Mouse (Mus musculus) stomach, postnatal 0 days (tissue): ENCODE results near the gene Mad1l1. TPM values are rescaled to one million over a fixed set of nuclear protein-coding genes. Genes with fewer than 3 reads are reported as not detected.

Experiments used
- ATAC-seq: fragments of 200-750 bp; cut with Nextera tagmentation; 2 replicates; pipeline ENCODE4 v1.8.0; 2017; ENCODE audit not compliant: low FRiP score, low TSS enrichment
- DNase-seq: peaks from one replicate; pipeline ENCODE4 v3.0.0-alpha.2; 2016; ENCODE audit warnings: low spot score
- H3K27ac ChIP-seq: fragments of 300-500 bp; sonication (generic); replicated peaks from 2 replicates; pipeline ENCODE4 v1.5.1; 2014; ENCODE audit warnings: mild to moderate bottlenecking, control low read depth
- H3K27me3 ChIP-seq: fragments of 300-500 bp; sonication (generic); 2 replicates; pipeline ENCODE4 v1.6.1; 2014; ENCODE audit warnings: low read length; ENCODE audit not compliant: control insufficient read depth, insufficient read depth
- H3K36me3 ChIP-seq: fragments of 300-500 bp; sonication (generic); 2 replicates; pipeline ENCODE4 v1.6.1; 2014; ENCODE audit warnings: low read length, mixed read lengths; ENCODE audit not compliant: control insufficient read depth, insufficient read depth
- H3K4me1 ChIP-seq: fragments of 300-500 bp; sonication (generic); replicated peaks from 2 replicates; pipeline ENCODE4 v1.6.1; 2014; ENCODE audit warnings: antibody characterized with exemption; ENCODE audit not compliant: control insufficient read depth, insufficient read depth
- H3K4me2 ChIP-seq: fragments of 300-500 bp; sonication (generic); replicated peaks from 2 replicates; pipeline ENCODE4 v1.6.1; 2014; ENCODE audit warnings: low read depth, mild to moderate bottlenecking, control low read depth, moderate library complexity
- H3K4me3 ChIP-seq: fragments of 300-500 bp; sonication (generic); 2 replicates; pipeline ENCODE4 v1.5.1; 2014; ENCODE audit warnings: low read depth, low read length, control low read depth
- H3K9ac ChIP-seq: fragments of 300-500 bp; sonication (generic); 2 replicates; pipeline ENCODE4 v1.6.1; 2014; ENCODE audit warnings: mild to moderate bottlenecking, low read length, control low read depth, mixed read lengths
- H3K9me3 ChIP-seq: fragments of 300-500 bp; sonication (generic); 2 replicates; pipeline ENCODE4 v1.6.1; 2016; ENCODE audit warnings: low read length; ENCODE audit not compliant: control insufficient read depth
- CTCF ChIP-seq: IDR thresholded peaks from 2 replicates; pipeline ENCODE4 v1.5.1; 2016; ENCODE audit warnings: antibody characterized with exemption, low read depth, mild to moderate bottlenecking, moderate library complexity
- EP300 ChIP-seq: optimal IDR thresholded peaks from 2 replicates; pipeline ENCODE3; 2016; ENCODE audit warnings: antibody characterized with exemption
- WGBS: fragments of 180-500 bp; shearing (Covaris S2); extraction: QIAGEN DNeasy Blood & Tissue Kit; methylation state at CpG from one replicate; pipeline ENCODE4 v1.1.7; 2014; 5-methylcytosine and 5-hydroxymethylcytosine counted together
- polyA plus RNA-seq: library from polyadenylated mRNA; unstranded; fragments of >200 nt; fragmentation: Nextera tagmentation; extraction: Ambion mirVana; gene quantifications from 2 replicates; pipeline ENCODE4 v1.2.1, GENCODE M21; 2015

Mad1l1 gene
- polyA plus RNA-seq, 1 experiment from 2014 or later = 14.2 TPM

DNA sequence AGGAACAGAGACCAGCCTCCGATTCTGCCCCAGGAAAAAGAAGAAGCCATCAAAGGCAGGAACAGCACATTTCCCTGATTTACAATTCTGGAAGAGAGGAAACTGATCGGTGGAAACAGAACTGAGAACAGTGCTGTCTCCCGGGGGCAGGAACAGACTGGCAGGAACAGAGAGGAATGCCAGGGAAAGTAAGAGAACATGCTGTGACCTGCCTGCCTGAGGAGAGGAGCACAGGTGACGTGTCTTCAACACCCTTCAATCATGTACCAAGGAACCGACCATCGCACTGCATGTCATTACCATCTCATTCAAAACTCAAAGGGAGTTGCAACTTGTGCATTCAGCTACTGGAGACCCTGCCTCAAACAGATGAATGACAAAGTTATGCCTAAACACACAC is 44.6 kb downstream of the Mad1l1 start:
- Histone ChIP-seq H3K9me3 (no peaks in the 10 kb centered on the region), H3K4me3 (no peak overlapping the region), H3K36me3 (no peaks in the 10 kb centered on the region; the same call in 1 of the 2 replicates), H3K4me1 (no peaks in the 10 kb centered on the region), H3K9ac (no peak overlapping the region), H3K27me3 (no peaks in the 10 kb centered on the region), H3K4me2 (no peak overlapping the region), H3K27ac (no peak overlapping the region)
- 84% methylated on average over 6 of the region's 6 CpGs for WGBS
- ATAC-seq (no peak), DNase-seq (no peak)
- TF ChIP-seq CTCF (no peak), EP300 (no peak)

DNA sequence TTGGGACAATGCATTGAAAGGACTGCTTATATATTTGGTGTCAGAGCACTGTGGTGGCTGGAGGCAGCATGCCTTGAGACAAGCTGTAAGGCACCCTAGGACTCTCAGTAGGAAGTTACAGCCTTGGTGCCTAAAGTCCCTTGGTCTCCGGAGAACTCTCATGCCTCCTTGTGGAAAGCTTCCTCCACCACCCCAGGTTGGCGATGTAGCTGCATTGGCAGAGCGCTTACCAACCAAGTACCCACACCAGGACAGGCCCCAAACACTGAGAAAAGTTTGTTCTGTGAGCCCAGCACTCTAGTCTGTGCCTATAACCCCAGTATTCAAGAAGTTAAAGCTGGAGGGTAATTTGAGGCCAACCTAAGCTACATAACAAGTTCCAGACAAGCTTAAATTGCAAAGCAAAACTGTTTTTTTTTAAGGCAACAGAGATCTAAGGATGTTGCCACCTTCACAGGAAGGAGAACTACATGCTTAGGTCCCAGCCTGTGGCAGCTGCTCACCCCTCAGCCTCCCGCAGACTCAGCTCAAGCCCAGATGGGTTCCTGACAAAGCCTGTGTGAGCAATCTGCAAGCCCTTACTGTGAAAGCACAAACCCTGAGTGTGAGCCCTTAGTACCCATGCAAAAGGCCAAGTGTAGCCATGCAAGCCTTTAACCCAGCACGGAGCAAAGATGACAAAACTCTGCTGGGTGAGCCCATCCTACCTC is 50.2 kb downstream of the Mad1l1 start:
- Histone ChIP-seq H3K36me3 (no peaks in the 10 kb centered on the region), H3K4me3 (no peak overlapping the region), H3K27ac (no peak overlapping the region), H3K27me3 (no peaks in the 10 kb centered on the region), H3K9ac (no peak overlapping the region), H3K4me2 (no peak overlapping the region), H3K4me1 (no peaks in the 10 kb centered on the region), H3K9me3 (no peaks in the 10 kb centered on the region)
- no peak for DNase-seq
- peak; percentile 25; the same call in 1 of the 2 replicates for TF ChIP-seq CTCF
- TF ChIP-seq EP300 = no peak
- 92% methylated on average over 5 of the region's 5 CpGs for whole genome bisulfite sequencing
- no peak for ATAC-seq

- Histone ChIP-seq H3K9me3 (no peaks in the 10 kb centered on the region), H3K27me3 (no peaks in the 10 kb centered on the region), H3K27ac (no peak overlapping the region), H3K4me1 (no peaks in the 10 kb centered on the region), H3K4me3 (no peak overlapping the region), H3K4me2 (no peak overlapping the region), H3K36me3 (no peaks in the 10 kb centered on the region), H3K9ac (no peak overlapping the region)
- no peak for ATAC-seq
- no peak for DNase-seq
- WGBS = 70% methylated on average over 4 of the region's 4 CpGs
- TF ChIP-seq EP300 (no peak), CTCF (no peak)
Observed at GRCm38 (mm10) chr5:140268396-140268795, 53.0 kb downstream of the Mad1l1 start.

DNA sequence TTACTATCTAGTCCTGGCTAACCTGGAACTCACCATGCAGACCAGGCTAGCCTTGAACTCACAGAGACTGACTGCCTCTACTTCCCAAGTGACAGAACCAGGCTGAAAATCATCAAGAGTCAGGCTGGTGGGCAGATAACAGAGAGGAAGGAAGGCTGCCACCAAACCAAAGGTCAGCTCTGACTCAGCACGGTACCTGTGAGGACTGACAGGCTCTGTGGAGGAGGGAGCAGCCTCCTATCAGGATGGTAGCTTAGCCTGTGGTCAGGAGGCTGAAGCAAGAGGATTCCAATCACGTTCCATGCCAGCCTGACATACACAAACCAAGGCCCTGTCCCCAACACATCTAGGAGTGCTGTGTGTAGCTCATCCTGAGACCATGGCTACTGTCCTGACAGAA is 54.3 kb downstream of the Mad1l1 start:
- Histone ChIP-seq H3K36me3 (no peaks in the 10 kb centered on the region), H3K27ac (no peak overlapping the region), H3K27me3 (no peaks in the 10 kb centered on the region), H3K9me3 (no peaks in the 10 kb centered on the region), H3K4me2 (no peak overlapping the region), H3K4me3 (no peak overlapping the region), H3K9ac (no peak overlapping the region), H3K4me1 (no peaks in the 10 kb centered on the region)
- DNase-seq (peak; percentile 33), ATAC-seq (peak; percentile 74)
- WGBS = 67% methylated on average over 2 of the region's 2 CpGs
- TF ChIP-seq EP300 (no peak), CTCF (no peak)

GRCm38 (mm10) chr5:140264825-140265575 is 56.4 kb downstream of the Mad1l1 start:
- peak; percentile 51; the same call in 1 of the 2 replicates for ATAC-seq
- H3K4me2 ChIP-seq = no peak overlapping the region
- no peak overlapping the region for H3K9ac ChIP-seq
- H3K4me3 ChIP-seq = no peak overlapping the region
- WGBS = 72% methylated on average over 5 of the region's 5 CpGs
- H3K4me1 ChIP-seq = no peaks in the 10 kb centered on the region
- DNase-seq = no peak
- H3K9me3 ChIP-seq = no peaks in the 10 kb centered on the region
- H3K27ac ChIP-seq = no peak overlapping the region; the same call in 1 of the 2 replicates
- no peaks in the 10 kb centered on the region for H3K27me3 ChIP-seq
- TF ChIP-seq EP300 (no peak), CTCF (no peak)
- peaks cover 3% of the 10 kb centered on the region; the same call in 1 of the 2 replicates for H3K36me3 ChIP-seq
